Mouse (Mus musculus) forebrain, postnatal 0 days (tissue): Measurements from ENCODE around the gene Ptchd1. TPM values are rescaled to one million over a fixed set of nuclear protein-coding genes. Genes with fewer than 3 reads are reported as not detected.

Experiments
- ATAC-seq: fragments of 200-750 bp; cut with Nextera tagmentation; 2 replicates; pipeline ENCODE4 v1.8.0; 2017; ENCODE audit warnings: mild to moderate bottlenecking, moderate library complexity
- DNase-seq: peaks from one replicate; pipeline ENCODE4 v3.0.0-alpha.2; 2015
- H3K27ac ChIP-seq: fragments of 300-500 bp; sonication (generic); 2 replicates; pipeline ENCODE4 v1.5.1; 2014; ENCODE audit warnings: low read depth, mild to moderate bottlenecking, antibody characterized with exemption, low read length, moderate library complexity, mixed read lengths
- H3K27me3 ChIP-seq: fragments of 300-500 bp; sonication (generic); 2 replicates; pipeline ENCODE4 v1.6.1; 2014; ENCODE audit warnings: mild to moderate bottlenecking, low read length, mixed read lengths; ENCODE audit not compliant: insufficient read depth
- H3K36me3 ChIP-seq: fragments of 300-500 bp; sonication (generic); 2 replicates; pipeline ENCODE4 v1.6.1; 2014; ENCODE audit warnings: mild to moderate bottlenecking, moderate library complexity; ENCODE audit not compliant: insufficient read depth
- H3K4me1 ChIP-seq: fragments of 300-500 bp; sonication (generic); 2 replicates; pipeline ENCODE4 v1.6.1; 2014; ENCODE audit warnings: antibody characterized with exemption; ENCODE audit not compliant: insufficient read depth
- H3K4me2 ChIP-seq: fragments of 300-500 bp; sonication (generic); 2 replicates; pipeline ENCODE4 v1.6.1; 2014; ENCODE audit warnings: low read depth, mild to moderate bottlenecking, moderate library complexity
- H3K4me3 ChIP-seq: fragments of 300-500 bp; sonication (generic); 2 replicates; pipeline ENCODE4 v1.5.1; 2014; ENCODE audit warnings: low read depth, low read length, mixed read lengths
- H3K9ac ChIP-seq: fragments of 300-500 bp; sonication (generic); 2 replicates; pipeline ENCODE4 v1.6.1; 2014; ENCODE audit warnings: mild to moderate bottlenecking
- H3K9me3 ChIP-seq: fragments of 300-500 bp; sonication (generic); 2 replicates; pipeline ENCODE4 v1.6.1; 2016; ENCODE audit warnings: low read length
- CTCF ChIP-seq: sonication (generic); IDR thresholded peaks from 2 replicates; pipeline ENCODE4 v1.5.1; 2016; ENCODE audit warnings: antibody characterized with exemption, control low read depth, low read depth
- WGBS: fragments of 180-500 bp; shearing (Covaris S2); extraction: QIAGEN DNeasy Blood & Tissue Kit; methylation state at CpG from one replicate; pipeline ENCODE4 v1.1.7; 2014; 5-methylcytosine and 5-hydroxymethylcytosine counted together
- polyA plus RNA-seq: library from polyadenylated mRNA; unstranded; fragments of >200 nt; fragmentation: Nextera tagmentation; extraction: Ambion mirVana; gene quantifications from 2 replicates; pipeline ENCODE4 v1.2.1, GENCODE M21; 2015
- total RNA-seq: library from RNA; depleted of rRNA; stranded (reverse); fragments of >200 nt; gene quantifications from 2 replicates; pipeline ENCODE4 v1.2.3, GENCODE M21; 2014

Ptchd1 gene
- total and polyA plus RNA-seq, 2 experiments from 2014 or later, result 8.4 to 15.1 TPM

GRCm38 (mm10) chrX:155622961-155623599 is 534 bp downstream of the Ptchd1 start:
- H3K4me3 ChIP-seq, result peak overlapping the region; percentile 50
- H3K9me3 ChIP-seq, result no peaks in the 10 kb centered on the region
- H3K4me2 ChIP-seq, result peak overlapping the region; percentile 59
- peak overlapping the region; percentile 53 for H3K9ac ChIP-seq
- H3K27ac ChIP-seq, result peak overlapping the region; percentile 57
- DNase-seq (peak; percentile 32), ATAC-seq (peak; percentile 79)
- H3K4me1 ChIP-seq, result no peaks in the 10 kb centered on the region
- H3K36me3 ChIP-seq, result no peaks in the 10 kb centered on the region
- TF ChIP-seq CTCF, result no peak
- H3K27me3 ChIP-seq, result no peaks in the 10 kb centered on the region
- 34% methylated on average over 38 of the region's 69 CpGs for WGBS

DNA sequence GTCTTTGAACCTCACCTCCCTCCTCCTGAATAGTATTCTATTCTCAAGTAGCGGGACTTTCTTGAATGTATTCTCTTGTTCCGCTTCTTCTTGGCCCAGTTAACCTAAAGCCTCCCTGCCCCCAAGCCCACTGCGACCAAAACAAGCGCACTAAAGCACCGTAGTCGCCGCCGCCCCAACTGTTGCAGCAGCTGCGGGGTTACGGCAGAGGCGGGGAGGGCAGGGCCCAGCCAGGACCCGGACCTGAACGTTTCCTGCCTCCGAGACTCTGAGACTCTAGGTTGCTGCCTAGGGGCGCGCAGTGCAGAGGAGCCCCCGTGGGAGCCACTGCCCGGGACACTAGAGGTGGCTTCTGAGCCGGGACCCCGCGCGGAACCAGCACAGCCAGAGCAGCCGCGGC is 1.1 kb downstream of the Ptchd1 start:
- no peaks in the 10 kb centered on the region for H3K27me3 ChIP-seq
- peak overlapping the region; percentile 59 for H3K4me2 ChIP-seq
- TF ChIP-seq CTCF, result no peak
- no peaks in the 10 kb centered on the region for H3K36me3 ChIP-seq
- H3K4me1 ChIP-seq, result no peaks in the 10 kb centered on the region
- no peak overlapping the region; the same call in 1 of the 2 replicates for H3K27ac ChIP-seq
- WGBS, result 26% methylated on average over 24 of the region's 24 CpGs
- peak overlapping the region; percentile 53 for H3K9ac ChIP-seq
- DNase-seq, result no peak
- H3K4me3 ChIP-seq, result peak overlapping the region; percentile 50
- no peaks in the 10 kb centered on the region for H3K9me3 ChIP-seq
- ATAC-seq, result peak; percentile 19

- Histone ChIP-seq H3K4me3 (no peak overlapping the region), H3K4me2 (no peak overlapping the region), H3K4me1 (no peaks in the 10 kb centered on the region), H3K27me3 (no peaks in the 10 kb centered on the region), H3K9ac (no peak overlapping the region), H3K36me3 (no peaks in the 10 kb centered on the region), H3K27ac (no peak overlapping the region), H3K9me3 (no peaks in the 10 kb centered on the region)
- no peak for DNase-seq
- TF ChIP-seq CTCF, result no peak
- no peak for ATAC-seq
- 85% methylated on average over 2 of the region's 2 CpGs for WGBS
These were observed 22.4 kb downstream of the Ptchd1 start for GRCm38 (mm10) chrX:155601196-155601595.

DNA sequence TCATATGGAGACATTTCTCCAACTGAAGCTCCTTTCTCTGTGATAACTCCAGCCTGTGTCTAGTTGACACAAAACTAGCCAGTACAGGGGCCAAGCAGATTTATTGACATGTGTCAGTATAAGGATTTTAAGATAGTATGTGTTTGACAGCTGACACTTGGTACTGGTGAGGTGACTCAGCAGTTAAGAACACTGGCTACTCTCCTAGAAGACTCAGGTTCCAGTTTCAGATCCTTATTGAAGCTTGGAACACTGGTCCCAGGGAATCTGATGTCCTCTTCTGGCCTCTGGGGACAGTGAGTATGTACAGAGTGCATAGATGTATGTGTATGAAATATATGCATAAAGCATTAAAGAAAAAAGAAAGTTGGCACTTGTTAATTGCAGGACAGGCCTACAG is 27.2 kb downstream of the Ptchd1 start:
- H3K4me1 ChIP-seq, result no peaks in the 10 kb centered on the region
- H3K9ac ChIP-seq, result no peak overlapping the region
- H3K4me3 ChIP-seq, result no peak overlapping the region
- TF ChIP-seq CTCF, result no peak
- H3K9me3 ChIP-seq, result no peaks in the 10 kb centered on the region
- no peak overlapping the region for H3K27ac ChIP-seq
- H3K27me3 ChIP-seq, result no peaks in the 10 kb centered on the region
- no peak for ATAC-seq
- H3K36me3 ChIP-seq, result no peaks in the 10 kb centered on the region
- no peak for DNase-seq
- no peak overlapping the region for H3K4me2 ChIP-seq

DNA sequence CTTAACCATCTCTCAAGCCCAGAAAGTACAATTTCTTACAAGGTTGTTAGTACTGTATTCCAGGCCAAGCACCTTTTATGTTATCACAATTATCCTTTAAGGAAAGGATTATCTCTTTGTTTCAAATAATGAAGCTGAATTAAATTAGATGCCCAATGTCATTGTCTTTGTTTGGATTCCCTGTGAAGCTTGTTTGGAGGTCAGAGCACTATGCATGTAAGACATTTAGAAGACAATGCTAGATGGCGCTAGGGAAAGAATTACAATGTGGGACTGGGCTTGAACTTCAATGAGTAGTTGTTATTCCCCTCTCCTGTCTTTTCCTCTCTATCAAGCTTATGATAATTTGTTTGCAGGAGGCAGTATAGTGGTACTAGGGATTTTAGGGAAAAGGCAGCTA is 28.9 kb downstream of the Ptchd1 start:
- Histone ChIP-seq H3K27me3 (no peaks in the 10 kb centered on the region), H3K4me2 (no peak overlapping the region), H3K4me1 (no peaks in the 10 kb centered on the region), H3K9ac (no peak overlapping the region), H3K27ac (no peak overlapping the region), H3K36me3 (no peaks in the 10 kb centered on the region), H3K9me3 (no peaks in the 10 kb centered on the region), H3K4me3 (no peak overlapping the region)
- ATAC-seq, result no peak
- no peak for DNase-seq
- WGBS, result 30% methylated on average over 1 of the region's 1 CpGs
- no peak for TF ChIP-seq CTCF

DNA sequence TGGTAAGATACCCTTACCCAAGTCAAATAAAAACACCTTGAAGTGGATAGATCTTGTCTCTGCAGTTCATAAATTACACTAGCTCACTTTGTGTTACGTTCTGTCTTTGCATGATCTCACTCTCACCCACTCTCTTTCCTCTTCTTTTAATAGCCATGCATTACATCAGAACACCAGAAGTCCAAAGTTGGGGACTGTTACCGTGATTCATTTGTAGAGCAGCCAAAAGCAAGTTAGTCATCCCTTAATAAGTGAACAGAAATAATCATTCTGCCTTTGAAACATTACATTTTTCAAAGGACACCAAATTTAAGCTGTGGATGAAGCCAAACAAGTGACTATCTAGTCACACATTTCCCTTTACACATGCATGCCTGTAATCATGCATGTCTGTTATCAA is 31.1 kb downstream of the Ptchd1 start:
- Histone ChIP-seq H3K36me3 (no peaks in the 10 kb centered on the region), H3K4me2 (no peak overlapping the region), H3K4me1 (no peaks in the 10 kb centered on the region), H3K4me3 (no peak overlapping the region), H3K9me3 (no peaks in the 10 kb centered on the region), H3K27me3 (no peaks in the 10 kb centered on the region), H3K27ac (no peak overlapping the region), H3K9ac (no peak overlapping the region)
- ATAC-seq (no peak), DNase-seq (no peak)
- WGBS, result 65% methylated on average over 2 of the region's 2 CpGs
- no peak for TF ChIP-seq CTCF

GRCm38 (mm10) chrX:155591490-155591889 is 32.1 kb downstream of the Ptchd1 start:
- no peaks in the 10 kb centered on the region for H3K27me3 ChIP-seq
- H3K9ac ChIP-seq, result no peak overlapping the region
- H3K4me1 ChIP-seq, result no peaks in the 10 kb centered on the region
- H3K4me3 ChIP-seq, result no peak overlapping the region
- no peak overlapping the region for H3K27ac ChIP-seq
- no peak overlapping the region for H3K4me2 ChIP-seq
- no peak for TF ChIP-seq CTCF
- H3K36me3 ChIP-seq, result no peaks in the 10 kb centered on the region
- WGBS, result 76% methylated on average over 3 of the region's 3 CpGs
- no peaks in the 10 kb centered on the region for H3K9me3 ChIP-seq
- ATAC-seq (no peak), DNase-seq (no peak)
